Mouse (Mus musculus) heart, embryonic 12.5 days (tissue): ENCODE data around the gene Mtr. TPM values are rescaled to one million over a fixed set of nuclear protein-coding genes. Genes with fewer than 3 reads are reported as not detected.

Experiments
- ATAC-seq: fragments of 200-750 bp; cut with Nextera tagmentation; 2 replicates; pipeline ENCODE4 v1.8.0; 2017; ENCODE audit warnings: moderate TSS enrichment, moderate library complexity; ENCODE audit not compliant: insufficient number of reproducible peaks, low FRiP score
- H3K27ac ChIP-seq: fragments of 300-500 bp; sonication (generic); 2 replicates; pipeline ENCODE4 v1.5.1; 2016; ENCODE audit warnings: mild to moderate bottlenecking, moderate library complexity; ENCODE audit not compliant: poor library complexity, severe bottlenecking
- H3K27me3 ChIP-seq: fragments of 300-500 bp; sonication (generic); replicated peaks from 2 replicates; pipeline ENCODE4 v1.6.1; 2016; ENCODE audit warnings: mild to moderate bottlenecking, moderate library complexity
- H3K36me3 ChIP-seq: fragments of 300-500 bp; sonication (generic); 2 replicates; pipeline ENCODE4 v1.6.1; 2016; ENCODE audit warnings: mild to moderate bottlenecking, moderate library complexity
- H3K4me1 ChIP-seq: fragments of 300-500 bp; sonication (generic); replicated peaks from 2 replicates; pipeline ENCODE4 v1.6.1; 2016; ENCODE audit warnings: mild to moderate bottlenecking
- H3K4me2 ChIP-seq: fragments of 300-500 bp; sonication (generic); 2 replicates; pipeline ENCODE4 v1.6.1; 2016; ENCODE audit warnings: mild to moderate bottlenecking, moderate library complexity
- H3K4me3 ChIP-seq: fragments of 300-500 bp; sonication (generic); 2 replicates; pipeline ENCODE4 v1.5.1; 2016; ENCODE audit warnings: mild to moderate bottlenecking
- H3K9ac ChIP-seq: fragments of 300-500 bp; sonication (generic); 2 replicates; pipeline ENCODE4 v1.6.1; 2016; ENCODE audit warnings: mild to moderate bottlenecking, moderate library complexity
- H3K9me3 ChIP-seq: fragments of 300-500 bp; sonication (generic); replicated peaks from 2 replicates; pipeline ENCODE4 v1.6.1; 2016; ENCODE audit warnings: mild to moderate bottlenecking, moderate library complexity
- WGBS: fragments of 180-500 bp; shearing (Covaris S2); methylation state at CpG from one replicate; pipeline ENCODE4 v1.1.7; 2016; 5-methylcytosine and 5-hydroxymethylcytosine counted together
- polyA plus RNA-seq: library from polyadenylated mRNA; unstranded; fragments of >200 nt; fragmentation: Nextera tagmentation; extraction: Ambion mirVana; gene quantifications from 2 replicates; pipeline ENCODE4 v1.2.1, GENCODE M21; 2016

The Mtr gene
- polyA plus RNA-seq, 1 experiment from 2014 or later = 20.0 TPM

GRCm38 (mm10) chr13:12274220-12274619 lies 16.3 kb upstream of the Mtr start:
- Histone ChIP-seq H3K4me1 (peaks cover 36% of the 10 kb centered on the region), H3K9ac (no peak overlapping the region; the same call in 1 of the 2 replicates), H3K9me3 (no peaks in the 10 kb centered on the region), H3K27ac (peak overlapping the region; percentile 92), H3K27me3 (no peaks in the 10 kb centered on the region), H3K4me3 (no peak overlapping the region), H3K36me3 (peaks cover 84% of the 10 kb centered on the region), H3K4me2 (no peak overlapping the region)
- no peak for ATAC-seq
- 84% methylated on average over 4 of the region's 4 CpGs for WGBS

GRCm38 (mm10) chr13:12272953-12273352 lies 15.0 kb upstream of the Mtr start:
- H3K27ac ChIP-seq = peak overlapping the region; percentile 73; the same call in 1 of the 2 replicates
- no peaks in the 10 kb centered on the region for H3K9me3 ChIP-seq
- no peak overlapping the region for H3K9ac ChIP-seq
- H3K4me1 ChIP-seq = peaks cover 29% of the 10 kb centered on the region
- no peak for ATAC-seq
- H3K27me3 ChIP-seq = no peaks in the 10 kb centered on the region
- H3K36me3 ChIP-seq = peaks cover 86% of the 10 kb centered on the region
- H3K4me3 ChIP-seq = no peak overlapping the region
- H3K4me2 ChIP-seq = no peak overlapping the region
- 40% methylated on average over 3 of the region's 3 CpGs for WGBS

- H3K9me3 ChIP-seq = no peaks in the 10 kb centered on the region
- WGBS = 91% methylated on average over 3 of the region's 3 CpGs
- no peak overlapping the region for H3K9ac ChIP-seq
- no peaks in the 10 kb centered on the region for H3K4me1 ChIP-seq
- ATAC-seq = no peak
- no peak overlapping the region for H3K27ac ChIP-seq
- no peaks in the 10 kb centered on the region for H3K27me3 ChIP-seq
- H3K4me3 ChIP-seq = no peak overlapping the region
- H3K4me2 ChIP-seq = no peak overlapping the region
- H3K36me3 ChIP-seq = peaks cover 56% of the 10 kb centered on the region
These were observed 10.1 kb upstream of the Mtr start for GRCm38 (mm10) chr13:12267971-12268370.

GRCm38 (mm10) chr13:12267097-12267496 lies 9.2 kb upstream of the Mtr start:
- Histone ChIP-seq H3K4me3 (no peak overlapping the region), H3K36me3 (peaks cover 47% of the 10 kb centered on the region), H3K27ac (no peak overlapping the region), H3K9me3 (no peaks in the 10 kb centered on the region), H3K4me2 (no peak overlapping the region), H3K4me1 (no peaks in the 10 kb centered on the region), H3K27me3 (no peaks in the 10 kb centered on the region), H3K9ac (no peak overlapping the region)
- ATAC-seq = no peak
- WGBS = 66% methylated on average over 3 of the region's 3 CpGs

GRCm38 (mm10) chr13:12263996-12264395 lies 6.1 kb upstream of the Mtr start:
- no peak for ATAC-seq
- no peaks in the 10 kb centered on the region for H3K27me3 ChIP-seq
- WGBS = 76% methylated on average over 6 of the region's 6 CpGs
- H3K9me3 ChIP-seq = peaks cover 9% of the 10 kb centered on the region
- peaks cover 20% of the 10 kb centered on the region for H3K36me3 ChIP-seq
- H3K4me1 ChIP-seq = no peaks in the 10 kb centered on the region
- no peak overlapping the region for H3K4me3 ChIP-seq
- no peak overlapping the region for H3K4me2 ChIP-seq
- no peak overlapping the region for H3K27ac ChIP-seq
- H3K9ac ChIP-seq = no peak overlapping the region

- no peak overlapping the region for H3K27ac ChIP-seq
- no peak overlapping the region for H3K4me2 ChIP-seq
- no peak overlapping the region for H3K9ac ChIP-seq
- no peaks in the 10 kb centered on the region for H3K36me3 ChIP-seq
- H3K9me3 ChIP-seq = peaks cover 9% of the 10 kb centered on the region
- peaks cover 4% of the 10 kb centered on the region for H3K4me1 ChIP-seq
- H3K4me3 ChIP-seq = no peak overlapping the region
- no peak for ATAC-seq
- H3K27me3 ChIP-seq = no peaks in the 10 kb centered on the region
These were observed 3.6 kb upstream of the Mtr start for GRCm38 (mm10) chr13:12261505-12261904.

- Histone ChIP-seq H3K4me2 (peak overlapping the region; percentile 74), H3K27me3 (no peaks in the 10 kb centered on the region), H3K9me3 (peaks cover 9% of the 10 kb centered on the region), H3K4me3 (peak overlapping the region; percentile 77), H3K4me1 (peaks cover 16% of the 10 kb centered on the region), H3K36me3 (peaks cover 12% of the 10 kb centered on the region), H3K9ac (peak overlapping the region; percentile 88), H3K27ac (peak overlapping the region; percentile 91)
- WGBS = 14% methylated on average over 10 of the region's 10 CpGs
- no peak for ATAC-seq
These were observed 982 bp downstream of the Mtr start for GRCm38 (mm10) chr13:12256871-12257390.

GRCm38 (mm10) chr13:12255911-12256705 lies 1.8 kb downstream of the Mtr start:
- no peak overlapping the region; the same call in 1 of the 2 replicates for H3K9ac ChIP-seq
- no peaks in the 10 kb centered on the region for H3K27me3 ChIP-seq
- H3K4me3 ChIP-seq = peak overlapping the region; percentile 77
- H3K36me3 ChIP-seq = peaks cover 17% of the 10 kb centered on the region
- ATAC-seq = no peak
- peaks cover 7% of the 10 kb centered on the region for H3K9me3 ChIP-seq
- peaks cover 16% of the 10 kb centered on the region for H3K4me1 ChIP-seq
- 76% methylated on average over 3 of the region's 3 CpGs for WGBS
- H3K27ac ChIP-seq = no peak overlapping the region
- H3K4me2 ChIP-seq = peak overlapping the region; percentile 74

GRCm38 (mm10) chr13:12250496-12250895 lies 7.4 kb downstream of the Mtr start:
- Histone ChIP-seq H3K4me2 (no peak overlapping the region), H3K9me3 (no peaks in the 10 kb centered on the region), H3K4me1 (peaks cover 12% of the 10 kb centered on the region), H3K9ac (no peak overlapping the region), H3K27ac (no peak overlapping the region), H3K36me3 (peaks cover 54% of the 10 kb centered on the region), H3K4me3 (no peak overlapping the region), H3K27me3 (no peaks in the 10 kb centered on the region)
- ATAC-seq = no peak
- 88% methylated on average over 3 of the region's 3 CpGs for WGBS

GRCm38 (mm10) chr13:12249195-12249898 lies 8.6 kb downstream of the Mtr start:
- no peaks in the 10 kb centered on the region for H3K9me3 ChIP-seq
- no peak overlapping the region for H3K4me2 ChIP-seq
- H3K27ac ChIP-seq = peak overlapping the region; percentile 37
- H3K27me3 ChIP-seq = no peaks in the 10 kb centered on the region
- WGBS = 67% methylated on average over 8 of the region's 8 CpGs
- H3K4me3 ChIP-seq = no peak overlapping the region
- H3K36me3 ChIP-seq = peaks cover 58% of the 10 kb centered on the region
- ATAC-seq = peak; percentile 55; the same call in 1 of the 2 replicates
- peaks cover 12% of the 10 kb centered on the region for H3K4me1 ChIP-seq
- H3K9ac ChIP-seq = no peak overlapping the region

GRCm38 (mm10) chr13:12245938-12246337 lies 12.0 kb downstream of the Mtr start:
- Histone ChIP-seq H3K27me3 (no peaks in the 10 kb centered on the region), H3K4me1 (peaks cover 20% of the 10 kb centered on the region), H3K4me3 (no peak overlapping the region), H3K4me2 (no peak overlapping the region), H3K36me3 (peaks cover 72% of the 10 kb centered on the region), H3K27ac (no peak overlapping the region), H3K9ac (no peak overlapping the region), H3K9me3 (no peaks in the 10 kb centered on the region)
- ATAC-seq = no peak
- WGBS = 96% methylated on average over 2 of the region's 2 CpGs
